In genomic region chr4:152833411-152834310, GRCm38 (mm10) we compare ENCODE assay signal across 9 mouse cellular contexts.
A peak's percentile ranks its signal among the peaks of the same experiment; 100 is the strongest.
DNase-seq lines count a peak whose midpoint lies in the region; ATAC-seq lines count a peak whose summit lies in the region.
"Had no signal": no experiment of that assay in that cellular context is flagged by ENCODE, and none has a peak within 500 bp of the region (broad histone marks: within the 10 kb centered on the region; RNA-seq: fewer than 3 reads in every experiment).

No protein-coding gene starts in this region.

- H3K27ac ChIP-seq in embryonic facial prominence, embryonic 12.5 days, result no peak overlapping the region
- H3K27ac ChIP-seq in midbrain, embryonic 10.5 days (replicated peaks), result peak overlapping the region; percentile 81
- no peak overlapping the region for H3K27ac ChIP-seq in heart, embryonic 11.5 days (ENCODE audit: low read depth, low read length)

- no peaks in the 10 kb centered on the region for H3K4me1 ChIP-seq in embryonic facial prominence, embryonic 12.5 days
- H3K4me1 ChIP-seq in midbrain, embryonic 10.5 days, result peaks cover 51% of the 10 kb centered on the region
- no peaks in the 10 kb centered on the region for H3K4me1 ChIP-seq in heart, embryonic 11.5 days (ENCODE audit: control insufficient read depth, insufficient read depth, low read length)

- 58% methylated on average over 23 of the region's 23 CpGs for WGBS in embryonic facial prominence, embryonic 12.5 days
- 18% methylated on average over 23 of the region's 23 CpGs for WGBS in midbrain, embryonic 10.5 days
- 63% methylated on average over 23 of the region's 23 CpGs for WGBS in heart, embryonic 11.5 days (ENCODE audit: insufficient replicate concordance)

- no peak overlapping the region for H3K9ac ChIP-seq in embryonic facial prominence, embryonic 12.5 days
- no peak overlapping the region for H3K9ac ChIP-seq in heart, embryonic 11.5 days (ENCODE audit: low read depth, low read length)
- H3K9ac ChIP-seq: liver, postnatal 0 days had no signal

- intact Hi-C loops in heart, postnatal 25 days (cut with DNase I), result no loop called here

- ATAC-seq in embryonic facial prominence, embryonic 12.5 days (ENCODE audit: insufficient number of reproducible peaks, insufficient read depth, low FRiP score, low TSS enrichment), result peak; percentile 28; the same call in 1 of the 2 replicates
- ATAC-seq in heart, embryonic 11.5 days (replicated peaks; ENCODE audit: insufficient number of reproducible peaks, low FRiP score, low TSS enrichment), result no peak
- ATAC-seq: liver, postnatal 0 days had no signal

- H3K4me3 ChIP-seq in embryonic facial prominence, embryonic 12.5 days, result no peak overlapping the region
- peak overlapping the region; percentile 22; the same call in 1 of the 2 replicates for H3K4me3 ChIP-seq in midbrain, embryonic 10.5 days
- H3K4me3 ChIP-seq in heart, embryonic 11.5 days (ENCODE audit: low read depth, low read length), result no peak overlapping the region

- H3K9me3 ChIP-seq in embryonic facial prominence, embryonic 12.5 days, result 0 out of 2 replicates have a peak, but pooled peaks cover 5% of the 10 kb centered on the region
- peaks cover 23% of the 10 kb centered on the region for H3K9me3 ChIP-seq in midbrain, embryonic 10.5 days (replicated peaks)
- H3K9me3 ChIP-seq in heart, embryonic 11.5 days (replicated peaks; ENCODE audit: control insufficient read depth, low read length), result no peaks in the 10 kb centered on the region; the same call in 1 of the 2 replicates

- DNase-seq in adrenal gland, postnatal 10 days, result peak; percentile 5
- no peak for DNase-seq in adrenal gland, adult 8-10 months
- peak; percentile 92 for DNase-seq in Muller cell, postnatal 12 days (ENCODE audit: inconsistent ontology term)
- peak; percentile 59 for DNase-seq in midbrain, embryonic 10.5 days (ENCODE audit: low spot score)
- DNase-seq in heart, postnatal 25 days (ENCODE audit: low spot score), result no peak
- no peak for DNase-seq in layer of hippocampus, adult 8-10 months (ENCODE audit: low spot score in 2 of 2)
- DNase-seq: liver, postnatal 0 days had no signal

- H3K27me3 ChIP-seq in embryonic facial prominence, embryonic 12.5 days, result no peaks in the 10 kb centered on the region
- peaks cover 77% of the 10 kb centered on the region for H3K27me3 ChIP-seq in midbrain, embryonic 10.5 days (ENCODE audit: low read depth, poor library complexity, severe bottlenecking)
- H3K27me3 ChIP-seq in heart, embryonic 11.5 days (ENCODE audit: control insufficient read depth, insufficient read depth, low read length), result no peaks in the 10 kb centered on the region

- H3K4me2 ChIP-seq in embryonic facial prominence, embryonic 12.5 days (replicated peaks), result no peak overlapping the region
- no peak overlapping the region for H3K4me2 ChIP-seq in heart, embryonic 11.5 days

- H3K36me3 ChIP-seq in embryonic facial prominence, embryonic 12.5 days, result no peaks in the 10 kb centered on the region
- no peaks in the 10 kb centered on the region for H3K36me3 ChIP-seq in midbrain, embryonic 10.5 days
- H3K36me3 ChIP-seq in heart, embryonic 11.5 days (ENCODE audit: control insufficient read depth, insufficient read depth, low read length), result no peaks in the 10 kb centered on the region

Comparison
In these comparisons a context has a peak if more than half of its experiments do, and no peak if none do; other contexts are left out.
1. DNase-seq: peak in adrenal gland, postnatal 10 days (single experiment), Muller cell, postnatal 12 days (single experiment) and midbrain, embryonic 10.5 days (single experiment); none in adrenal gland, adult 8-10 months (single experiment), heart, postnatal 25 days (single experiment) and layer of hippocampus, adult 8-10 months (0 of 2).